Mouse (Mus musculus) T-helper 2 cell (primary cell): ENCODE results near the gene Wee1.

Experiments
- in situ Hi-C: fragments of 300-600 bp; cut with MboI, MseI; formaldehyde crosslinking; loops from one replicate; pipeline ENCODE4 v1.15.1; 2025; ENCODE audit warnings: high pct_unique_total_duplicates

Gene Wee1

DNA sequence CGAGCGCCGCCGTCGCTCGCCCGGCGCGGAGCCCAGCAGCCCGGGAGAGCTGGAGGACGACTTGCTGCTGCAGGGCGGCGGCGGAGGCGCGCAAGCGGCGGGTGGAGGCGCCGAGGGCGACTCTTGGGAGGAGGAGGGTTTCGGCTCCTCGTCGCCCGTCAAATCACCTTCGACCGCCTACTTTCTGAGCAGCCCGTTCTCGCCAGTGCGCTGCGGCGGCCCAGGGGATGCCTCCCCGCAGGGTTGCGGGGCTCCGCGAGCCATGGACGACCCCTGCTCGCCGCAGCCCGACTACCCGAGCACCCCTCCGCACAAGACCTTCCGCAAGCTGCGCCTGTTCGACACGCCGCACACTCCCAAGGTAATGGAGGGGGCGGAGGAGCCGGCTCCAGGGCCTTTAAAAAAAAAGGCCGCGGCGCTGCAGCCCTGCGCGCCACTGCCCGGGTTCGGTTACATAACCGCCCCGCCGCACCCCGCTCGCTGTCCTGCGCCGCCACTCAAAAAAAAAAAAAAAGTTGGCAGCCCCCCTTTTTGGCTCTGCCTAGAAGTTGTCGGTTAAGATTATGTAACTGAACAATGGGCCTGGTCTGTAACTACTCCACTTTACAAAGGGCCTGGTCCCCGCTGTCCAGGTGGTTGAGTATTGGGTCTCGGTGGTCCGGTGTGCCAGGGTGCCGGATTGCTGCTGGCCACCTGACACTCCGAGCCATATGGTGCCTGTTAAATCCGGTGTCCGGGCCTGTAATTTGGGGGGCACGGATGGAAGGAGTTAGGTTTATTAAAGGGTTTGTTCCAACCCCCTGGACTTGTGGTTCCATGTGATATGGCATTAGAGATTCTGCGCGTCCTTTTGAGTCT is 948 bp downstream of the Wee1 start:
- in situ Hi-C loops, result no loop called here

DNA sequence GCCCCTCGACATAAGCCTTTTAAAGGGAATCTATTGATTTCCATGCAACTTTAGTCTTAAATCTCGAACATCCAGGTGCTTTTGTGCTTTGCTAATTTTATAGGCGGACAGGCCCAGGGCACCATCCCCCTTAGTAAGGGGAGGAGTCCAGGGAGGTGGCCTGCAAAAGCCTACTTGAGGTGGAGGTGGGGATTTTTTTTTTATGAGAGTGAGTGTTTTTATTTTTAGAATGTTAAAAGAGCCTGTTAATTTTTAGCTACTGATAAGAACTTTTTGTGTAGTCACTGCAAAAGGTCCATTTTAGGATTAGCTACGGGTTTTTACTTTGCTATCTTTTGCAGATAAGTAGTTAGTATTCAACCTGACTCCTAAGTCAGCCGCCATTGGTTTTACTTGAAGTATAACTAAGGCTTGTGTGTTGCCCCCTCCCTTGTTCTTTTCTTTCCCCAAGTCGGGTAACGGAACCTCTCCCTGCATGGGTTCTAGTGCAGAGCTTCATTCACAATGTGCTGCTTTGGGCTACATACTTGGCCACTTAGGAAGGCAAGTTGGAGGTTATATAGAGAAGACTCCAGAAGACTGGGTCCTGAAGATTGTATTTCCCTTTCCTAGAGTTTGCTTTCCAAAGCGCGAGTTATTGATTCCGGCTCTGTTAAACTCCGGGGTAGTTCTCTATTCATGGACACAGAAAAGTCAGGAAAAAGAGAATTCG is 2.2 kb downstream of the Wee1 start:
- in situ Hi-C loops, result no loop called here

DNA sequence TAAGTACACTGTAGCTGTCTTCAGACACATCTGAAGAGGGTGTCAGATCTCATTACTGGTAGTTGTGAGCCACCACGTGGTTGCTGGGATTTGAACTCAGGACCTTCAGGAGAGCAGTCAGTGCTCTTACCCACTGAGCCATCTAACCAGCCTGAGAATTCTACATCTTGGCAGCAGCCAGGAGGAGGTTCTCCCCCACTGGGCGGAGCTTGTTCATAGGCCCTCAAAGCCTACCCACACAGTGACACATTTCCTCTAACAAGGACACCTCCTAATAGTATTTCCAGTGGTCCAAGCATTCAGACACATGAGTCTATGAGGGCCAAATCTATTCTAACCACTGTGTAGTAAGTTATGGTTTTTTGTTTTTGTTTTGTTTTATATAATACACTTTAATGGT is 6.7 kb downstream of the Wee1 start:
- in situ Hi-C loops, result loop anchor here (25.0 kb wide), 1 partner anchor 91 kb away; no protein-coding TSS in a partner anchor

DNA sequence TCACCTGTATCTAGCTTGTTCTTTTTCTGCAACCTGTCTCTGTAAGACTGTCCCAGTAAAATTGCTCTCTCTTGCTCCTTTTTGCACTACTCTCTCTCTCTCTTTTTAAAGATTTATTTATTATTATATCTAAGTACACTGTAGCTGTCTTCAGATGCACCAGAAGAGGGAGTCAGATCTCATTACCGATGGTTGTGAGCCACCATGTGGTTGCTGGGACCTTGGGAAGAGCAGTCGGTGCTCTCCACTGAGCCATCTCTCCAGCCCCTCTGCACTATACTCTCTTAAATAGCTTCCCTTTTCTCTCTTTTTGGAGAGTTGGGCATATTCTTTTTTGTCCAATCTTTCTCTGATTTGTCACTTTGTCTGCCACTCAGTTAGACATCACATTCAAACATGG is 10.4 kb downstream of the Wee1 start:
- in situ Hi-C loops, result loop anchor here (5.0 to 25.0 kb wide), 2 partner anchors 35 to 95 kb away; no protein-coding TSS in a partner anchor

DNA sequence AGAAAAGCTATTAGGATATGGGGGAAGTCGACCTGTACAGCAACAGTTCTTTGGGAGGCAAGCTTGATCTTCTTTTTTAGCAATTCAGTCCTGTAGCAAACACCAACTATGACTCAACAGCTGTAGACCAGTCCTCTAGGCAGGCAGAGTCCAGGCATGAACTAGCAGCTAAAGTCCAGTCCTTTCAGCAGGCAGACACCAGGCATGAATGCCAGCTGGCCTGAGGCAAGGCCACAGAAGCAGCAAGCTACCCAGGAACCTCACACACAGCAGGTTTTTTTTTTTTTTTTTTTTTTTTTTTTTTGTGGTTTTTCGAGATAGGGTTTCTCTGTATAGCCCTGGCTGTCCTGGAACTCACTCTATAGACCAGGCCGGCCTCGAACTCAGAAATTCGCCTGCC is 12.1 kb downstream of the Wee1 start:
- in situ Hi-C loops, result loop anchor here (5.0 to 25.0 kb wide), 2 partner anchors 37 to 97 kb away; no protein-coding TSS in a partner anchor

DNA sequence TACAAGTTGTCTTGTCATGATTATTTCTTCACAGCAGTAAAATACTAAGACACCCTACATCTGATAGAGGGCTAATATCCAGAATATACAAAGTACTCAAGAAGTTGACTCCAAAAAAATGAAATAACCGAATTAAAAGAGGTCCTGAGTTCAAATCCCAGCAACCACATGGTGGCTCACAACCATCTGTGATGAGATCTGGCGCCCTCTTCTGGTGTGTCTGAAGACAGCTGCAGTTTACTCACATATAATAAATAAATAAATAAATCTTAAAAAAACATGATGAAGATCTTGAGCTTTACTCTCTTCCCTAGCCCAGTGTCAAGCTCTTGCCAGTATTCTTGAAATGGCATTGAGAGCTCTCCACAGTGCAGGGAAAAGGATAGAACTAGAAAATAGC is 16.7 kb downstream of the Wee1 start:
- in situ Hi-C loops, result loop anchor here (25.0 kb wide), 1 partner anchor 101 kb away; no protein-coding TSS in a partner anchor

DNA sequence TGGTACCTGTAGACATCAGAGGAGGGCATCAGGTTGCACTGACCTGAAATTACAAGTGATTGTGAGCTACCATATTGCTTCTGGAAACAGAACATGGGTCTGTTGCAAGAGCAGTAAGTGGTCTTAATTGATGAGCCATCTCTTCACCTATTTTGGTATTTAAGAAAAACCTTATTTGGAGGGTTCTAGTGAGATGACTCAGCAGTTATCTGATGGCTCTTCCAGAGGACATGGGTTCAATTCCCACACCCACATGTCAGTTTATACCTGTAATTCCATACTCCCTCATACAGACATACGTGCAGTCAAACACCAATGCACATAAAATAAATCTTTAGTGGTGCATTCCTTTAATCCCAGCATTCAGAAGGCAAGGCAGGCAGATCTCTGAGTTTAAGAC is 22.0 kb downstream of the Wee1 start:
- in situ Hi-C loops, result loop anchor here (25.0 kb wide), 1 partner anchor 107 kb away; no protein-coding TSS in a partner anchor

DNA sequence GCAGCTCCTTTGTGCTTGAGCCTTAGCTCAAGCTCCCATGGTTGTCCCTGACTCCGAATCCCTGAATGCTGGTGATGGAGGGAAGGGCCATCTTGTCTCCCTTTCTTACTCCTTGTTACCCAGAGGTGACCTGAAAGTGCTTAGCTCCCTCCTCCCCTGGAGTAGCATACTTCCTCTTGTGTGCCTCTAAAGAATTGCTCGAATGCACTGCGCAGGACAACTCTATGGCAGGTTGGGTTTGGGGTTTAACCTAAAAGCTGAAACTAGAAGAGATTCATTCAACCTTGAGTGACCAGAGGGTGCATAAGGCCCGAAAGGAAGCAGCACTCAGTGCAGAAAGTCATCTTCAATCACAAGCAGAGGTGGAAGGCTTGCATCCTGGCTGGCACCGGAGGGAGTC is 31.0 kb downstream of the Wee1 start:
- in situ Hi-C loops, result no loop called here

DNA sequence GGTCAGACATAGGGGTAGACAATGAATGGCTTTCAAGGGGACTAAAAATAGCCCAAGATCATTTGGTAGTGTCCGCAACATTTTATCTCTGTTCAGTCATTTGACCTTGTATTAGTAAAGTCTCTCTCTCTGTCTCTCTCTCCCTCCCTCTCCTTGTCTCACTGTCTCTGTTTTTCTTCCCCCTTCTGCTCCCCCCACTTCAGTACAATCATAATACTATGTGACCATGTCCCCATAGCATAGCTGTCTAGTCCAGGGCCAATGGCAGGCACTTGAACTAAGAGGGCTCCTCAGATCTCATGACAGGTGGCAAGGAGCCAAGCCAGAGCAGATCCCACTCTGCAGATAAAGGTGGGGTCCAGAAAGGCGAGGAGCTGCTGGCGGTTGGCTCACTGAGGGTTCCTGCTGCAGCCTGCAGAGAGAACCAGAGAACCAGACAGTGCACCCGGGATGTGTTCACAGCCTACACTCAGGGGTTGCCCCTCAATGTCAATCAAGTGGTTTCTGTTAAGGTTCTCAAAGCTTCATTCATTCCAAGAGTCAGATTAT is 34.9 kb downstream of the Wee1 start:
- in situ Hi-C loops, result no loop called here

DNA sequence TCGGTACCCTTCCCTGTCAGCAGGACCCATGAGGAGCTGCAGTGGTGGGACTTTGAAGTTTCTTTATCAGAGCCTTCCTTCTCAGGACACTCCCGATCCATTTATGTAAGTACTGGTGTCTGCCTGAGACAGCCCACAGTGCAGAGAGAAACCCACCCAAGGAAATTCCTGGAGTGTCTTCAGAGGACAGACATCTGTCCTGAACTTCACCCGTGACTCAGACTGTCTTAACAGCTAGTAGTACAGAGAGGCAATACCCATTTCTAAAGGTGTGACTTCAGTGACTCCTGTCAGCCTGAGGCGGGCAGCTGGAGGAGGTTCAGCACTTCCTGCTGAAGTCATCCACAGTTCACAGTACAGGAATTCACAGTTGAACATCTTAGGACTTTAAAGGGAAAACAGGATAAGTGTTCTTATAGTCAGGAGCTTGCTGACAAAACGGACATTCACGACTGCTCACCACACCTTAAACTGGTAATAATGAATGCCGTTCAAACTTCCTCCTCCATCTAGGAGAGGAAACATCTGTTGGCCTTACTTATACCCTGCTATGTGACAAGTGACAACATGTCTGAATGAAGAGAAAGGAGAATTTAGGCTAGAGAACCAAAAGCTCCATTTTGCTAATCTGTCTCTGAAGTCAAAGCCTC is 35.5 kb downstream of the Wee1 start:
- in situ Hi-C loops, result no loop called here

DNA sequence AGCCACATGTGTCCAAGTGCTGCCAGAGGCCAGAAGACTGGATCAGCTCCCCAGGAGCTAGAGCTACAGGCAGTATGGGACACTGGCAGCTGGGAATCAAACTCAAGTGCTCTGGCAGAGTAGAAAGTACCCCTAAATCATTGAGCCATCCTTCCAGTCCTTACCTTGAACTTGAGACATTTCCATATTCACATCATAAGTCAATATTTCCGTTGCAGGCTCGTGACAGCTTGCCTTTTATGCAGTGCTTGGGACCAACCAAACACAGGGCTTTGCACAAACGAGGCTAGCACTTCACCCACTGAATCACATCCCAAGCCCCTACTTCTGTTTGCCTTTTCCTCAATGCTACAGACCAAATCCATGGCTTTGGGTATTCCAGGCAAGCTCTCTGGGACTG is 36.2 kb downstream of the Wee1 start:
- in situ Hi-C loops, result no loop called here

DNA sequence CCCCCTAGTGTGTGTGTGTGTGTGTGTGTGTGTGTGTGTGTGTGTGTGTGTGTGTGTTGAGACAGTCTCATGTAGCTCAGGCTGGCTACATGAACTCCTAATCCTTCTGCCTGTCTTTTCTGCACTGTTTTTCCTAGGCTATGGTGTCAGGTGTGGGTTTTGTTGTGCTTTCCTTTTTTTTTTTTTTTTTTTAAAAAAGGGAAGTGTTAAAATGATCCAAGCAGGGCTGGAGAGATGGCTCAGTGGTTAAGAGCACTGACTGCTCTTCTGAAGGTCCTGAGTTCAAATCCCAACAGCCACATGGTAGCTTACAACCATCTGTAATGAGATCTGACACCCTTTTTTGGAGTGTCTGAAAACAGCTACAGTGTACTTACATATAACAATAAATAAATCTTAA is 38.3 kb downstream of the Wee1 start:
- in situ Hi-C loops, result loop anchor here (10.0 kb wide), 1 partner anchor 465 kb away; the partner anchor contains the start of gene Adm

DNA sequence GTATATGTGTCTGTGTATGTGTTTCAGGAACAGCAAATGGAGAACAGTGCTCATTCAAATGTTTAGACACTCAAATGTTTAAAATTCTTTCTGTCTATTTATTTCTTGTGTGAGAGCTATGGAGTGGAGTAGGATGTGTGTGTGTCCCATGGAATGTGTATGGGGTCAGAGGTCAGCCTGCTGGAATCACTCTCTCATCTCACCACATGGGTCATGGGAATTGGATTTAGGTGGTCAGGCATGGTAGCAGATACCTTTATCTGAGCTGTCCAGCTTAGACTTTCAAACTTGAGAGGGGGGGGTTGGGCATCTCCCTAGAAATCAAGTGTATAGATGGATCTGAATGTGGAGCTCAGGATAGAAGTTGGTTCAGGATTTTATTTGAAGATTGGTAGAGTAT is 38.8 kb downstream of the Wee1 start:
- in situ Hi-C loops, result loop anchor here (10.0 kb wide), 1 partner anchor 464 kb away; the partner anchor contains the start of gene Adm

DNA sequence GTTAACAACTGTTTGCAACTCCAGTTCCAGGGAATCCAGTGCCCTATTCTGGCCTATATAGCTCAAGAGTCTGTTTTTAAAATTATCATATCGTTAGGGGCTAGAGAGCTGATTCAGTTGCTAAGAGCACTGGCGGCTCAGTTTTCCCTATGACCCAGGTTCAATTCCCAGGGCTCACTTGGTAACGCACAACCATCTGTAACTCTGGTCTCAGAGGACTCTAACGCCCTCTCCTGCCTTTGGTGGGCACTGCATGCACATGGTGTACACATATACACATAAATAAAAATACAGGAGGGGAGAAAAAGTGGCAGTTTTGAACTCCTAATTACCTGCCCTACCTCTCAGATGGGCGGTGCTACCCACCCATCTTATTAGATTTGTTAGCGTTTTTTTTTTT is 41.2 kb downstream of the Wee1 start:
- in situ Hi-C loops, result loop anchor here (10.0 kb wide), 1 partner anchor 462 kb away; the partner anchor contains the start of gene Adm

DNA sequence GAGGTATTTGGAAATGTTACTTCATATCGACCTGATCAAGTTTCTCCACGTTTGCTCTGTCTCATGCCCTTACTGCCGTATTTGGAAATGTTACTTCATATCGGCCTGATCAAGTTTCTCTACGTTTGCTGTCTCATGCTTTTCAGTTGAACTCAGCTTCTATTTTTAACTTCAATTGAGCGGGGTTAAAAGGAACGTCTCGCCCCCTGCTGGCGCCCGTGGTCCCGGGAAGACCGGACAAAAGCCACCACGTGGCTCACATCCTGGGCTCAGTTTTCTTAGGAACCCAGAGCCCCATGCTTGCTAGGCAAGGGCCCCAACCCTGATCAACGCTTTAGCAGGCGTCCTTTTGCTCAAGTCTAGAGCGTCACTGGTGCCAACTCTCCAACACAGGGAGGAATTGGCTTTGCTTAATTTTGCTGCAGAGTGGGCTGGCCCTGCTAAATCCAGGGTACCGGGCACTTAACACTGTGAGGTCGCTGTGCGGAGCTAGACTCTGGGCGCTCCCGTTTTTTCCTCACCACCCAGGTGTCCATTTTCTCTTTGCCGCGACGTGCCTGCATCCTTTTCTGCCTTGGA is 42.3 kb downstream of the Wee1 start:
- in situ Hi-C loops, result loop anchor here (10.0 kb wide), 1 partner anchor 461 kb away; the partner anchor contains the start of gene Adm

DNA sequence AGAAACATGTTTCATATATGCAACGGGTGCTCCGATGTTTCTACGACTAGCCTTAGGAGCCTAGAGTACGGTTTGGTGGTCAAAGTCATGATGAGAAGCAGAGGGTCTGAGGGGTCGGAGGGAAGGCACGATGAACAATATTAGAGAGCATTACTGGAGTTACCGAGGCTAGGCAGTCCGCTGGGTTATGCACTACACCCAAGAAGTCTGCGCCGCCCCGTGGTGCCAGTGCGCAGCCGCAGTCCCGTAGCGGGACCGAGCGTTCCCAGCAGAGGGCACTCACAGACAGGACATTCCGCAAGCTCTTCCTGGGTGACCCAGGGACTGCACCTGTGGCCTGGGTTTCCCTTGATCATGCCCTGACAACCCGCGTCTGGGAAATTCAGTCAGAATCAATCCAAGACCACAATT is 42.9 kb downstream of the Wee1 start:
- in situ Hi-C loops, result loop anchor here (5.0 to 10.0 kb wide), 2 partner anchors 108 to 460 kb away; partner anchors contain the start of gene Adm

DNA sequence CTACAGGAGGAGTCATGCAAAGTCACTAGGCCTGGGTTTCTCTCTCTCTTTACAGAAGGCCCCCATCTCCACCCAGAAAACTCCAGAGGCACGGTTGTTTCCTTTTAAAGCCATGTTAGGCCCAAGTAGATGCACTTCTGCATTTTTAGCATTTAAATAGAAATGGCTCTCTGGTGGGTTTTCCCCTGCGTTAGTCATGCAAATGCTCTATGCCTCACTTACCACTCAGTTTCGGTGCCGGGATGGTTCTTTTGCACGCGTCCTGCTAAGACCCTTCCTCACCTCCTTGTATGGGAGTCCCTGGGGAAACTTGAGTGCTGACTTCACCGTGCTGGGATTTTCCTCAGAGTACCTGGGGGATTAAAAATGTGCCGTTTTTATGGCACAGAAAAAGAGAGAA is 44.4 kb downstream of the Wee1 start:
- in situ Hi-C loops, result loop anchor here (5.0 to 10.0 kb wide), 2 partner anchors 106 to 459 kb away; partner anchors contain the start of gene Adm

DNA sequence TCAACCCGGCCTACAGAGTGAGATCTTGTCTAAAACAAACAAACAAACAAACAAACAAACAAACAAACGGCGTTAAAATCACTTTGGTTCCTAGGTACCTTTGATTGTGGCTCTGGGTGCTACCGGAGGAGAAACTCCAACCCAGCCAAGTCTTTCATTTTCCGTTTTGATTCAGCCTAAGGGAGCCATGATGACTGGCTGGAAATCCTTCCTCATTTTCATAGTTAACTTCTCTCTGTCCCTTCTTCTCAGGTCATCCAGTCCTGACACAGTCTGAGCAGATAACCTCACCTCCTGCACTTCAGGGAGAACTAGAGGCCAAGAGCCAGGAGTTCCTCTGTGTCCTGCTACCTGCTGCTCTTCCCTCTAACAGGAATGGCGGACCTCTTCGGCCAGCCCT is 57.4 kb downstream of the Wee1 start:
- in situ Hi-C loops, result no loop called here

DNA sequence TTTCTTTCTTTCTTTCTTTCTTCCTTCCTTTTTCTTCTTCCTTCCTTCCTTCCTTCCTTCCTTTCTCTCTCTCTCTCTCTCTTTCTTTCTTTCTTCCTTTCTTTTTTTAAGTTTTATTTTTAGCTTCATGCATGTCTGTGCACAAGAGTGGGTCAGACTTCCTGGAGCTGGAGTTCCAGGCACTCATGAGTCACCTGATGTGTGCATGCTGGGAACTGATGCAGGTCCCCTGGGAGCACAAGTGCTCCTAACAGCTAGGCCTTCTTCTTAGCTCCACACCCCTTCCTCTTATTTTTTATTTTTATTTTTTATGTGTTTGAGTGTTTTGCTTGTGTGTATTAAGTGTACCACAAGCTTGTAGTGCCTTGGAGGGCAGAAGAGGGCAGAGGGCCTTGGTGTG is 58.8 kb downstream of the Wee1 start:
- in situ Hi-C loops, result no loop called here

DNA sequence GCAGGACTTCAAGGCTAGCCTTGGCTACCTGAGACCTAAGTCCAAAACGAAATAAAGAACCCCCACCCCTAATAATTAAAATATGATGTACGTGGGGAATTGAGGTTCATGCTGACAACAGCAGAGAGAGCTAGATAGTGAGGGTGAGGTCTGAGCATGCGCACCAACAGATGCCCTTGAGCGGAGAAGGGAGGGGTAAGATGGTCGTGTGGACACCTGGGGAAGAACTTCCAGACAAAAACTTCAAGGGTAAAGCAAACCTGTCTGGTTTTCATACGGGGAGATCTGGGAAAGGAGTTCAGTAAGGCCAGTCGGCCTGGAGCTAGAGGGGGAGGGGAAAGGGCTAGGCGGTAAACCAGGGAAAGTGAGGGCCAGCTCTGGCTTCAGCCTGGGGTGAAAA is 59.6 kb downstream of the Wee1 start:
- in situ Hi-C loops, result no loop called here

DNA sequence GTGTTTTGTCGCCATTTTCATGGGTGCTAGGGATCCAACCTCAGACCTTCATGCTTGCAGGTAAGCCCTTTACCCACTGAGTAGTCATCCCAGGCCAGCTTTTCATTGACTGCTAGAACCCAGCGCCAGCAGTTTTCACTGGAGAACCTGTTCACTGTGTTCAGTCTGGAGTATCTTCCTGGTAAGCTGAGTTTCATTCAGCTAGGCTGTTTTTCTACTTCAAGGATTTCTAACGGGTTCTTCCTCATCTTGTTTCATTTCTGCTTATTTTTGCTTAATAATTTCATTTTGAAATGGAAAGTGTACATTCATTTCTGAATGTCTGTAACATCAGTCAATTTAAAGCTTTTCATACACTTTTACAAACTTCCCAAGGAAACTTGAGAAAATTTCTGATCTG is 62.8 kb downstream of the Wee1 start:
- in situ Hi-C loops, result no loop called here
